Mouse (Mus musculus) urinary bladder, postnatal 14 days (tissue): ENCODE measurements around the gene Arhgap30.
A peak's percentile ranks its signal among the peaks of the same experiment; 100 is the strongest.

ENCODE experiments used
- DNase-seq: peaks from one replicate; pipeline ENCODE4 v3.0.0; 2021; ENCODE audit warnings: low spot score

Gene Arhgap30

DNA sequence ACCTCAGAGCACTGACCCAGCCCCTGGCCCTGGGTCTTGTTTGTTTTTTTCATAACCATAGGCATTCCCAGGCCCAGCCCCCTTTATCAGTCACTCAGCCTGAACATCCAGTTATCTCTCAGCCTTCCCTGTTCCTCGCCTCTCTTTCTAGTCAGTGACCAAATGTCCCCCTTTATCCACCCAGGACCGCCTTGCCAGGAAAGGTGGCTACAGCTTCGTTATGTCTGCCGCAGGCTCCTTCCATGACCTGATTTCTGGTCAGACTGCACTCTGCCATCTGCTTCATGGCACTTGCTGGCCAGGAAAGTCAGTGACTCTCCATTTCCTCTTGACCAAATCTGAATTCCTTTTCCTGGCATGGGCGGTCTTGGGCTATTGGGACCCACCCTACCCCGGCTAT, 10.5 kb upstream of the Arhgap30 start:
- no peak for DNase-seq

DNA sequence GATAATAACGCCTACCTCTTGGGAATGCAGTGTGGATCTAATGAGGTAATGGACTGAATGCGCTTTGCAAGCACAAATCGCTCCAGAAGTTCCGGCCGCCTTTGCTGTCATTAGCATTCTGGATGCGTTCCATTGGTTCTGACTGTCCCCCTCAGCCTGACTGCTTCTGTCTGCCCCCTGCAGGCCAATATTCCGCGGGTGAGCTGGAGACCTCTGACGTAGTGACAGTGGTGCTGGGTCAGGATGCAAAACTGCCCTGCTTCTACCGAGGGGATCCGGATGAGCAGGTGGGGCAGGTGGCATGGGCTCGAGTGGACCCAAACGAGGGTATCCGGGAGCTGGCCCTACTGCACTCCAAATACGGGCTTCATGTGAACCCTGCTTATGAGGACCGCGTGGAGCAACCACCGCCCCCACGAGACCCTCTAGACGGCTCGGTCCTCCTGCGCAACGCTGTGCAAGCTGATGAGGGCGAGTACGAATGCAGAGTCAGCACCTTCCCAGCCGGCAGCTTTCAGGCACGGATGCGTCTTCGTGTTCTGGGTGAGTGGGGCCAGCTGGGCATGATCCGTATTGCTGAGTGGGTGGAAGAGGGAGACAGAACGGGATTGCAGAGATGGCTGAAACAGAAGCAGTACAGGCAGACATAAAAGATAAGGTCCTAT, 8.7 kb upstream of the Arhgap30 start:
- DNase-seq, result peak; percentile 77

DNA sequence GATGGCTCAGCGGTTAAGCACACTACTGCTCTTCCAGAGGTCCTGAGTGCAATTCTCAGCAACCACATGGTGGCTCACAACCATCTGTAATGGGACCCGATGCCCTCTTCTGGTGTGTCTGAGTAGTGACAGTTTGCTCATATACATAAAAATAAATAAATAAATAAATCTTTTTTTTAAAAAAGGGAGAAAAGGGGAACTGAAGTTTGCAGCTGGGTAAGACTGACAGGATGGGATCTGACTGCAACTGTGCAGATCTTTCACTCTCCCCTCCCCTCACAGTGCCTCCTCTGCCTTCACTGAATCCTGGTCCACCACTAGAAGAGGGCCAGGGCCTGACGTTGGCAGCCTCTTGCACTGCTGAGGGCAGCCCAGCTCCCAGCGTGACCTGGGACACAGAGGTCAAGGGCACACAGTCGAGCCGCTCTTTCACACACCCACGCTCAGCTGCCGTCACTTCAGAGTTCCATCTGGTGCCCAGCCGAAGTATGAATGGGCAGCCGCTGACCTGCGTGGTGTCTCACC, 6.6 kb upstream of the Arhgap30 start:
- DNase-seq, result no peak

DNA sequence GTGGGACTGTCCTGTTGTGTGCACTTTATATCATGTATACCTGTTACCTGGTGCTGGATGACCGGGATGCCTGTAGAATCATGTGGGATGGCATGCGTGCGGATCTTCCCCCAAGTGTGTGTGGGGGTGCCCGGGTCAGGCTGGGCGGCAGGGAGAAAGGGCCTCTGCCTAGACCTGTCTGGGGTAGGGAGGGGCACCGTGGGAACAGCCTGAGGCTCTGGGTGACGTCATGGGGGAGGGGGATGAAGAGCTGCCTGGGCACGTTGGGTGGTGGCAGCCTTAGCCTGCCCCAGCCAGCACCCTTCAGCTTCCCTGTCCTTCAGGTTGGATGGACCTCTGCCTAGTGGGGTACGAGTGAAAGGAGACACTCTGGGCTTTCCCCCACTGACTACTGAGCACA, 4.4 kb upstream of the Arhgap30 start:
- DNase-seq, result peak; percentile 90

DNA sequence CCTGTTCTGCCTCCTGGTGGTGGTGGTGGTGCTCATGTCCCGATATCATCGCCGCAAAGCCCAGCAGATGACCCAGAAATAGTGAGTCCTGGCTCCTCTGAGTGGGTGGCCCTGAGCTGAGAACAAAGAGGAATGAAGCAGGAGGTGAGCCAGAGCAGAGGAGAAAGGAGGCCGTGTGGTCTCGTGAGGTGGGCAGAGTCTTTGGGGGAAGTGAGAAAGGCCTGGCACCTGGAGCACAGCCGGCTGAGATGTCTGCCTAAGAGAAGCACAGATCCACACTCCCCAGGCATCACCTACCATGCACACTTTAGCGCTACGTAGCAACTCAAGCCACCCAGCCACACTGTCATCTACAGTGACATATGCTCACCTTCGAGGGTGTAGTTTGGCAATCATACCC, 3.6 kb upstream of the Arhgap30 start:
- no peak for DNase-seq

DNA sequence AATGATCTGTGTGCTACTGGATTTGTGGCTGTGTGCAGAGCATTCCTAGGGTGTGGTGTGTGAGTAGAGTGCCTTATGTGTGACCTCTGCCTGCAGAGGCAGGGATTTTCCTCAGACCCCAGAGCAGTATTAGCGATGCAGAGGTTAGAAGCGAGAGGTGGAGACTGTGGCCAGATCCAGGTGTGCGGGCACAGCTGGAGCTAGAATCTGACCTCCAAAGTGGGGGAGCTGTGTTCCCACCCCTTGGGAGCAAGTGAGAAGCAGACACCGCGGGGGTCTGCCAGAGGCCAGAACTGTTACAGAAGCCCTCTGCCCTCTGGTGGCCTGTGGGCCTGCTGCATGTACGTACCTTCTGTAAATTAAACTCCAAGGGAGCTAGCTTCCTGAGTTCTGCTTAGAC, 1.7 kb upstream of the Arhgap30 start:
- no peak for DNase-seq

DNA sequence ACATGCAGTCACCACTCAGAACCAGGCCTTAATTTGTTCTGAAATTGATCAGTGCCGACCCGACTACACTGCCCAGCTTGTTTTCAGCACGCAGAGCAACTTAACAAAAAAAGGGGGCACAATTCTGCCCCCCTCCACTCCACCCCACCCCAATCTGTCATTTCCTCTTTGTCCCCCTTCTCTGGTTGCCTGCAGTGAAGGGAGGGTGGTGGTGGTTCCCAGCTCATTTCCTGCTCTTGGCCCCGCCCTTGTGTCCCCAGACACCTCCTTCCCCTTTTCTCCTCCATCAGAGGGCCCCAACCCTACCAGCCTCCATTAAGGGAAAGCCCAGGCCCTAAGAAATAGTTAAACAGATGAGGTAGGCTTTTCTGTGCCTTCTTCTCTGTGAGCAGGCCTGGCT, 1.3 kb downstream of the Arhgap30 start:
- no peak for DNase-seq

DNA sequence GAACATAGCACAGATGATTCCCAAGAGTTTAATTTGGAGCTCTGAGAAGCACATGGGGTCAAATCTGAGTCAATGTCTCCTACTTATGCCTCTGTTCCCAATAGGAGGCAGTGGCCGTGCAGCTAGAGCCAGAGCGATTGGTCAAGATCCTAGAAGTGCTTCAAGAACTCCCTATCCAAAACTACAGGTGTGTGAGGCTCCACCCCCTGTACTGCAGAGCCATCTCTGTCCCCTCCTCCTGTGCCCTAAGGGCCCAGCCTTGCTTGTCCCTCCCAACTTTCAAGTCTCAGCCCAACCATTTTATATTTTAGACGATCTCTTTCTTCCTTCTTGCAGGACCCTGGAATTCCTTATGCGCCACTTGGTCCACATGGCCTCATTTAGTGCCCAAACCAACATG, 13.1 kb downstream of the Arhgap30 start:
- DNase-seq, result no peak

DNA sequence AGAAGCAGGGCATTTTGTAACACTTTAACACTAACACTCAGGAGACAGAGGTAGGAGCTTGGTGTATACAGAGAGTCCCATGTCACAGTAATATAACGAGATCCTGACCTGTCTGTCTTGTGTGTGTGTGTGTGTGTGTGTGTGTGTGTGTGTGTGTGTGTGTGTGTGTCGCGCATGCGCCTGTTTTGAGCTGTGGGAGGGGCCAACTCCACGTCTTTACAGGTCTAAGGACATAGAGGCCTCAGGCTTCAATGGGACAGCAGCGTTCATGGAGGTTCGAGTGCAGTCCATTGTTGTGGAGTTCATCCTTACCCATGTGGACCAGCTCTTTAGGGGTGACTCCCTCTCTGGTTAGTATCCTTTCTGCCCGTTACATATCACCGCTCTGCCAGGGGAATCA, 14.2 kb downstream of the Arhgap30 start:
- DNase-seq, result no peak

DNA sequence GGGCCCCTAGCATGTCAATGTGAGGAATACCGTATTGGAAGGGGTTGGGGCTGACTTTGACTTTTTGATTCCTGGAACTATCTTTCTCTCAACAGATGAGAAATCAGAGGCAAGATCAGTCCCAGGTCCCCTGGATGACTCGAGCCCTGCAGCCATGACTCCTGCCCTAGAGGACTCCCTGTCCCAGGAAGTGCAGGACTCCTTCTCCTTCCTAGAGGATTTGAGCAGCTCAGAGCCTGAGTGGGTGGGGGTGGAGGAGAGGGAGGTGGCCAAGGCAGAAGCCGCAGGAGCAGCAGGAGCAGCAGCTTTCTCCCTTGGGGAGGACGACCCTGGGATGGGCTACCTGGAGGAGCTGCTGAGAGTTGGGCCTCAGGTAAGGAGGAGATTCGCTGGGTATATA, 18.5 kb downstream of the Arhgap30 start:
- DNase-seq, result no peak

DNA sequence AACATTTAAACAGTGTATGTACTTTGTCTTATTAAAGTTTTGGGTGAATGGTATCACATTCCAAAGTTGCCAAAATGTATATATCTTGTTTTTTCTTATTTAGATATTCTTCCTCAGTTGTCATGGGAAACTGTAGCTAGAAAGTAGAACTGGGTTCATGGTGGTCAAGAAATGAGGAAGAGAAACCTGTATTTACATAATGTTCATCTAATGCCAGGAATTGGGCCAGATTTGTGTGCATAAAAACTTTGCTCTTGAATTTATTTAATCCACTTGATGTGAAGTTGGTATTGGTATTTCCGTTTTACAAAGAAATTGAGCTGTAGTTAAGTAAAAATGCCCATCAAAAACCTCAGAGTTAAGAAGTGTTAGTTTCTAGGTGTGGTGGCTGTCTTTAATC, 21.5 kb downstream of the Arhgap30 start:
- no peak for DNase-seq

DNA sequence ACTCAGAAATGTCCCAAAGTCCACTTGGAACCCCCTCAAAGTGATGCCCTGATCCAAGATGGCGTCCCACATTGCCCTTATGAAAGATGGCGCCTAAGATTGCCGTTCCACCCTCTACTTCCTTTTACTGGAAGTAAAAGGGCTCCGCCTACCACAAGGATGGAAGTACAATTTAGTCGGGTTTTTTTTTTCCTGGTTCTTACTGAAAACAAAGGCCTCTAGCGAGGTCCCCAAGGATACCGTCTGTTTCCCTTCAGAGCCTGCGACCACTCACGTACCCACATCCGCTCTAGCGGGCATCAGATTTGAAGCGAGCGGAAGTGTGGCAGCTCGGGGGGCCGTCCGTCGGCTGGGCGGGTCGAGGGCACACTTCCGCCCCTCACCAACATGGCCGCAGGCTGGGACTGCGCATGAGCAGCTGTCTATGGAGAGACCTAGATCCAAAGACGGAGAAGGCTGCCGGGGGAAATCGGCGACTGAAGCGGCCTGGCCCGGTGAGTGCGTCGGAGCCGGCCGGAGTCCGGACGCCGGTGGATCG, 22.3 kb downstream of the Arhgap30 start, which contains the start of gene Usf1:
Usf1 (plus strand) TSS at position 367 of the 538 bp plus-strand sequence.
- DNase-seq, result peak; percentile 95

DNA sequence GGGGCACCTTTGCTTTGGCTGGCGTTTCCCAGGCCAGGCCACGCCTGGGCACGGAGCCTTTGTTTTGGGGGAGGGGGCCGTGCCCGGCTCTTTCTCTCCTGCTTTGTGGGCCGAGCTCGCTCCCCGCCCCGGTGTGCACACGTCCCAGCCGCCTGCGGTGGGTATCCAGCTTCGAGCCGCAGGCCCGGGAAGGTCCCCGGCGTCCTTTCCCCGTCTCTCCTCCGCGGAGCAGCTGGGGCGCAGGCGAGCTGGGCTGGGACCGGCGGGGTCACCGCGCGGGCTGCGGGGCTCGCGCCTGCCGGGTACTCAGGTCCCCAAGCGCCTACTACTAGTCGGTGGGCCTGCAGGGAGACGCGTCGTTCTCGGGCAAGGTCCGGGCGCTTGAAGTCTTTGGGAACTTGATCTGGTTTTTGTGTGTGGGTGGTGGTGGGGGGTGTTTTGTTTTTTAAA, 22.8 kb downstream of the Arhgap30 start:
- no peak for DNase-seq

DNA sequence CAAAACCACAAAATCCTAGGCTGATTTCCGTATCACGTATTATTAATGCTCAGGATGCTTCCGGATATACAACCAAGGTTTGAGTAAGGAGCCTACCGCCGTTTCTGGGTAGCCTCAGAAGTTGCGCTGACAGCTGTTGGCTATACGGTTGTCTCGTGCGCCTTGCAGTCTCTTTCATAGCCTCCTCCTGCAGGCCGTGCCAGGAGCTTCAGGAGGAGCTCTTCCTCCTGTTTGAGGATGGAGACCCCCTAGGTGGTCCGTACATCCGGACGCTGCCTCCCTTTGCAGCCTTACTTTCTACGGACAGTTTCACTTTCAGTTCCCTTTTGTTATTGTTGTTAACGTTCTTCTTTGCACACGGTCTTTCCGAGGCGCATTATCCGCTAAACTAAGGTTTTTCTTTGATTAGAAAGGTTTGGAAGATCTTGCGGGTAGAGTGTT, 23.3 kb downstream of the Arhgap30 start:
- DNase-seq, result peak; percentile 20

DNA sequence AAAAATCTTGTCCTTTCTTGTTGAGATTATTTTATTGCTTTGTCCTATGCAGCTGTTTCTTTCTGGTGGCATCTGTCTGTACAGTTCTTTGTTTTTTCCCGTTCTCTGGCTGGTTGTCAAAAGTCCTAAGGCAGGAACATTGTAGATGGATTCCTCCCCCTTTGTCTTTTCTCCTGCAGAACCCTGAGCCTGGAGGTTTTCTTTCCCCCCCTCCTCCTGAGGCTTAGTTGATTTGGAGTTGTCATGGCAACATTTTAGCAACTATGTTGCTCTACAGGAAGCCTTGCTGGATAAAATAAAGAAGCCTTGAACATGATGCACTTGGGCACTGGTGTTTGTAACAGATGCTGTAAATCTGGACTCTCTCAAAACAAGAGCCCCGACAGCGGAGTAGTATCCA, 23.7 kb downstream of the Arhgap30 start:
- DNase-seq, result no peak

DNA sequence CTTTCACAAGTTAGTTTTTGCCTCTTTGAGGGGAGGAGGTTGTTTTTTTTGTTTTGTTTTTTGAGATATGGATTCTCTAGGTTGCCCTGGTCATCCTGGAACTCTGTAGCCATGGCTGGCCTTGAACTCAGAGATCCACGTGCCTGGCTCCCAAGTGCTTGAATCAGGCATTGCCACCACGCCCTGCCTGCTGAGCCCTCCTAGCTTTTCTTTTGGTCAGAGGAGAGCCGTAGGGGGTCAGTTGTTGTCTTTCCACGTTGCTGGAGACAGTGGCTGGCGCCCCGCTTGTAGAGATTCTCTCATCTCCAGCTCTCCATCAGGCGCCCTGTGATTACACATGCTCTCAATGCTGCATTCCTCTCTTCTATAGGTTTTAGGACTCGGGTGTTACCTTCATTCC, 24.9 kb downstream of the Arhgap30 start:
- no peak for DNase-seq

DNA sequence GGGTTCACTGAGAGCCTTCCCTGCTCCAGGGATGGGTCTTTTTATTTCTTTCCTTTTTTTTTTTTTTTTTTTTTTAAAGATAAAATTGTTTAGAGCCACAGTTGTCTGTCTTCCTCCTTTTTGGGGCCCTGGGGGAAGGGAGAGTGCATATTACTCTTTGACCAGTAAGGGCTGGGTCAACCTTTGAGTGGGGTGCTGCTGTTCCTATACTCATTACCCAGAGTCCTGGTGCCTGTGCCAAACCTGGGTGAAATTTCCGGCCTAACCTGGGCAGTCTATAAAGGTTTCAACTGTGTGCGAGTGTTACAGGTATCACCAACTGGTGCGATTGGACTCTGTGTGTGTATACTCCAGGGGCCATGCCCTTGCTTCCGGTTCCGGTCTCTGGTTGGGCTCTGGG, 29.9 kb downstream of the Arhgap30 start, which contains the start of gene Tstd1:
Tstd1 (plus strand) TSS at position 213 of the 400 bp plus-strand sequence.
- DNase-seq, result no peak

DNA sequence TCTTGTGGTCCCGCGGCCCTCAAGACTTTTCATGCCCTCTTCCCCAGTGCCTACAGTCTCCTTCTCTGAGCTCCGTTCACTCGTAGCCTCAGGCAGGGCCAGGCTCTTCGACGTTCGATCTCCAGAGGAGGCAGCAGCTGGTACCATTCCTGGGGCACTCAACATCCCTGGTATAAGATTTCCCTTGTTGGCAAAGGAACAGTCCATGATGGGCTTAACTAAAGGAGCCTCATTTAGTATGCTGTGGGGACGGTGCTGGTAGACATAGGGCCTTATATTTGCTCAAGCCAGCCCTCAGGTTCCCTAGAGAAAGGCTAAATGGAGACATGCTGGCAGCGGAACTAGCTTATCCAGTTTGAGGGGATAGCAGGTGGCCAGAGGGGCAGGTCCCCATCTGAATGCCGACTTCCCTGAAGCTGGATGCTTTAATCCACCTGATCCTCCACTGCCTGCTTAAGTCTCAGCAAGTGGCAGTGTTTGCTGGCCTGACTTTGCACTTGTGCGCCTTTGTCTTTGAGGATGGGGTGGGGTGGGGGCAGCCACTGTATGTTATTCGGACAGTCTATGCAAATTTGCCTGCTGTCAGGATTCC, 30.6 kb downstream of the Arhgap30 start:
- DNase-seq, result no peak

DNA sequence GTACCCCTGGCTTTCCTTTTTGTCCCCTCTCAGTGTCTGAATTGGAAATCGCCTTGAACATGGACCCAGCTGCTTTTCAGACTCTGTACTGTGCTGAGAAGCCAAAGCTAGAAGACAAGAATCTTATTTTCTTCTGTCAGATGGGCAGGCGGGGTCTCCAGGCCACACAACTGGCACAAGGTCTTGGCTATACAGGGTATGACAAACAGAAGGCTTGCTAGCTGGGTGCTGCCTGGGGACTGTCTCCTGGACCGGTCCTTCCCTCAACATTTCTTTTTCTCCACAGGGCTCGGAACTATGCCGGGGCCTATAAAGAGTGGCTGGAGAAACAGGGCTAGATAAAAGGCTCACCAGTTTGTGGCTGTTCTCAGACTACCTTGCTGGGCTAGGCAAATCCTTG, 31.2 kb downstream of the Arhgap30 start:
- no peak for DNase-seq

DNA sequence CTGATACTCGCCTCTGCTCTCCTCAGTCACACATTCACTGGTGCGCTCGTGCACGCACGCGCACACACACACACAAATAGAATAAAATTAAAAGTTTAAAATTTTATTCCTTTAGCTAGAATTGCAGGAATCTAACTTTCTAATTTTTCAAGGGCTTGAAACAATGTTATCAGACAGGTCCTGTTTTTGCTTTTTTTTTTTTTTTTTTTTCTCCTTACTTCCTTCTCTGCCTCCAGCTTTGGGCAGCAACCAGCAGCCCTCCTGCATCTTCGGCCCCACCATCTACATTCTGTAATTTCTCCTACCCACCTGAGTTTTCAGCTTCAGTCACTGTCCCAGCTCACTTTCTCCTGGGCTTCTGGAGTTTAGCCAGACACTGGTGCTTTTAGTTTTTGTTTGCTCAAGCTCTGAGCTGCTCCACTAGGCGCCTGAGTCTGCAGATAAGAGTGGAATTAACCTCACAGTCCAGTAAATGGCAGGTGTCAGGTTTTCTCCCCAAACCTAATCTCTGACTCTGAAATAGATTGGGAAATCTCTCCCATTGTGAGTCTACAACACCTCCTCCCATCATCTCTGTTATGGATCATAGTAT, 33.8 kb downstream of the Arhgap30 start:
- no peak for DNase-seq

DNA sequence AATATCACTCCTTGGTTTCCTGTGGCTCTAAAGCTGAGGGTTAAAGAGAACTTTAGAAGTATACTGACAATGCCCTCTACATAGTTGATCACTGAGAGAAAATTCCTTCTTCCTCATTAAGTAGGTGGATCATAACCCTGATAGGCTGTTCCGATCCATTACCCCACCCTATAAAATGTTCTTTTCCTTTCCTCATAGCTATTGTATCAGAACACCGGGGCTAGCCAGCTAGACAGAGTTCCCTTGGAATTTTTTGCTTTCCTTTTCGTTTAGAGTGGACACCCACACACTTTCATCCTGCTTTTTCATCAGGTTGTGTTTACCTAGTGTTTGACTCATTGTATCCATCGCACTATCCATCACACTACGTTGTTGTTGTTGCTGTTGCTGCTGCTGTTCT, 35.9 kb downstream of the Arhgap30 start:
- no peak for DNase-seq

DNA sequence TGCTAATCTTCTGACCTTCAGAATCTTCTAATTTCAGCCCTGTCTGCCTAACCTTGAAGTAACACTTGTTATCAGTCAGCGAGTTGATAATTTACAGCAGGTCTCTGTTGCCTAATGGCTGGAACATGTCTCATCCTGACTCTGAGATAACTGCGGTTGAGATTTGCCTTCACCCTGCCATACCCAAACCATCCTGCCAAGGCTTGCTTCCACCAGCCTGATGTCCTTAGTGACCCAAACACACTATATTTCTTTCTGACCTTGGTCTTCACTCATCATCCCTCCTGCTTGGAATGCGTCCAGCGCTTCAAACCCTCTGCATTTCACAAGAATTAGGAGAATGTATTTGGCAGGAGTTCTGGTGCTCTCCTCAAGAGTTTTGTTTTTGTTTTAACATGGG, 36.4 kb downstream of the Arhgap30 start:
- DNase-seq, result peak; percentile 65

DNA sequence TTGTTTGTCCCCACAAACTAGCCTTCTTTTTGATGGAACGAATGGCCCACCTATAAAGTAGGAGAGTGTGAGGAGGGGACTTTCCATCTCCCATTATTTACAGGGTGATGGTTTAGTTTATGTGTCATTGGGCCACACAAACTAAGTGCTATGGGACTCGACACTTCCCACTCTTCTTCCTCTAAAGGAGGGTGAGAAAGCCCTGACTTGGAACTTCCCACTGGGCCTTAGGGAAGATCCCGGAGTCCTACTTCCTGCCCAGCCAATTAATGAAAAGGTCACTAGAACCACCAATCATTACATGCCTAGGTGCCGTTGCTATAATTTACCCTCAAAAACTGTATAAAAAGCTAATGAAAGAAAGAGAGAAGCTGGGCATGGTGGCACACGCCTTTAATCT, 43.4 kb downstream of the Arhgap30 start:
- DNase-seq, result no peak
